Mouse (Mus musculus) spleen, adult 2 months (tissue): ENCODE data around the gene BC005561.

Experiments used
- CTCF ChIP-seq: fragments of 200-500 bp; IDR thresholded peaks from 2 replicates; pipeline ENCODE4 v1.5.1; 2011; ENCODE audit warnings: mild to moderate bottlenecking, inconsistent platforms; ENCODE audit not compliant: insufficient read depth, insufficient read length, insufficient replicate concordance; ENCODE audit errors: extremely low read depth
- POLR2A ChIP-seq: fragments of 200-500 bp; IDR thresholded peaks from 2 replicates; pipeline ENCODE4 v1.6.1; 2011; ENCODE audit warnings: low read depth, low read length, inconsistent platforms

- no peak for TF ChIP-seq CTCF
- TF ChIP-seq POLR2A = no peak
Observed at GRCm38 (mm10) chr5:104508195-104508891, at the start of gene BC005561.
